Mouse (Mus musculus): Measurements from ENCODE around the gene Zfyve28. TPM values are rescaled to one million over a fixed set of nuclear protein-coding genes. Genes with fewer than 3 reads are reported as not detected.

The Zfyve28 gene
- polyA plus RNA-seq, 1 experiment from 2014 or later, result 0.72 TPM

GRCm38 (mm10) chr5:34165793-34166192 lies 122.5 kb downstream of the Zfyve28 start:
- Histone ChIP-seq H3K4me1 (ENCODE audit: control insufficient read depth, insufficient read depth, low read length) (peaks cover 12% of the 10 kb centered on the region), H3K4me2 (ENCODE audit: low read depth, low read length) (peak overlapping the region; percentile 18), H3K9me3 (replicated peaks; ENCODE audit: control insufficient read depth, low read length) (no peaks in the 10 kb centered on the region), H3K4me3 (ENCODE audit: low read length) (no peak overlapping the region), H3K27me3 (ENCODE audit: control insufficient read depth, insufficient read depth, low read length) (no peaks in the 10 kb centered on the region), H3K36me3 (ENCODE audit: control insufficient read depth, insufficient read depth) (peaks cover 3% of the 10 kb centered on the region; the same call in 1 of the 2 replicates), H3K9ac (ENCODE audit: low read length) (peak overlapping the region; percentile 38), H3K27ac (ENCODE audit: low read length) (no peak overlapping the region)
- WGBS, result 36% methylated on average over 4 of the region's 4 CpGs
- no peak for ATAC-seq (replicated peaks; ENCODE audit: extremely low read depth, insufficient read depth, low FRiP score)

- peaks cover 3% of the 10 kb centered on the region; the same call in 1 of the 2 replicates for H3K36me3 ChIP-seq (ENCODE audit: control insufficient read depth, insufficient read depth)
- H3K4me3 ChIP-seq (ENCODE audit: low read length), result no peak overlapping the region
- no peak for ATAC-seq (replicated peaks; ENCODE audit: extremely low read depth, insufficient read depth, low FRiP score)
These were observed 139.8 kb downstream of the Zfyve28 start for GRCm38 (mm10) chr5:34148476-34148875.

DNA sequence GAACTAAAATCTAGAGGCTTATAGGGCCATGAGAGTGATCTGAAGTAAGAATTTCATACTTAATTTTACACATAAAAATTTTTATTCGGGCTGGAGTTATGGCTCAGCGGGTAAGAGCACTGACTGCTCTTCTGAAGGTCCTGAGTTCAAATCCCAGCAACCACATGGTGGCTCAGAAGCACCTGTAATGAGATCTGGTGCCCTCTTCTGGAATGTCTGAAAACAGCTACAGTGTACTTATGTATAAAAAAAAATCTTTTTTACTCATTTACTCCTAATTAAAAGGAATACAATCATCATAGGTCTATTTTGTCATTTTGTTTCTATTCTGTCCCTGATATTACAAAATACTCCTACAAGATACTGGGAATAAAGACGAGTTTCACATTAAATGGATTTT lies 140.7 kb downstream of the Zfyve28 start:
- H3K9me3 ChIP-seq (replicated peaks; ENCODE audit: control insufficient read depth, low read length), result no peaks in the 10 kb centered on the region
- no peak for ATAC-seq (replicated peaks; ENCODE audit: extremely low read depth, insufficient read depth, low FRiP score)
- no peak overlapping the region for H3K9ac ChIP-seq (ENCODE audit: low read length)
- H3K36me3 ChIP-seq (ENCODE audit: control insufficient read depth, insufficient read depth), result no peaks in the 10 kb centered on the region
- no peak overlapping the region for H3K27ac ChIP-seq (ENCODE audit: low read length)
- H3K4me3 ChIP-seq (ENCODE audit: low read length), result no peak overlapping the region
- H3K27me3 ChIP-seq (ENCODE audit: control insufficient read depth, insufficient read depth, low read length), result no peaks in the 10 kb centered on the region
- H3K4me2 ChIP-seq (ENCODE audit: low read depth, low read length), result no peak overlapping the region
- 80% methylated on average over 3 of the region's 3 CpGs for WGBS
- H3K4me1 ChIP-seq (ENCODE audit: control insufficient read depth, insufficient read depth, low read length), result no peaks in the 10 kb centered on the region

More at GRCm38 (mm10) chr5:34148476-34148875, 139.8 kb downstream of the Zfyve28 start:
- H3K9me3 ChIP-seq (replicated peaks; ENCODE audit: control insufficient read depth, low read length), result no peaks in the 10 kb centered on the region
- H3K4me2 ChIP-seq (ENCODE audit: low read depth, low read length), result no peak overlapping the region
- H3K27me3 ChIP-seq (ENCODE audit: control insufficient read depth, insufficient read depth, low read length), result no peaks in the 10 kb centered on the region
- H3K27ac ChIP-seq (ENCODE audit: low read length), result no peak overlapping the region
- H3K9ac ChIP-seq (ENCODE audit: low read length), result no peak overlapping the region
- no peaks in the 10 kb centered on the region for H3K4me1 ChIP-seq (ENCODE audit: control insufficient read depth, insufficient read depth, low read length)

Other genes starting within 250 kb of the Zfyve28 start
- 0.22 and 0.55 TPM in 2 replicates for gene Poln, start 119.0 kb downstream of the Zfyve28 start, polyA plus RNA-seq (2015; fragmentation: Nextera tagmentation; extraction: Ambion mirVana)
- 22.3 and 28.4 TPM in 2 replicates for gene Haus3, start 118.9 kb downstream of the Zfyve28 start, polyA plus RNA-seq (2015; fragmentation: Nextera tagmentation; extraction: Ambion mirVana)
- 26.6 and 32.2 TPM in 2 replicates for gene Mxd4, start 100.7 kb downstream of the Zfyve28 start, polyA plus RNA-seq (2015; fragmentation: Nextera tagmentation; extraction: Ambion mirVana)
- gene Cfap99, start 151 bp upstream of the Zfyve28 start, polyA plus RNA-seq (2015; fragmentation: Nextera tagmentation; extraction: Ambion mirVana), result 0.08 TPM in 1 of 2 replicates, not detected in the other
- 111 and 115 TPM in 2 replicates for gene Rnf4, start 47.8 kb upstream of the Zfyve28 start, polyA plus RNA-seq (2015; fragmentation: Nextera tagmentation; extraction: Ambion mirVana)
- gene Fam193a, start 81.5 kb upstream of the Zfyve28 start, polyA plus RNA-seq (2015; fragmentation: Nextera tagmentation; extraction: Ambion mirVana), result 7.3 and 7.5 TPM in 2 replicates
- gene Tnip2, start 225.5 kb upstream of the Zfyve28 start, polyA plus RNA-seq (2015; fragmentation: Nextera tagmentation; extraction: Ambion mirVana), result 18.2 and 19.5 TPM in 2 replicates
- gene Sh3bp2, start 237.4 kb upstream of the Zfyve28 start, polyA plus RNA-seq (2015; fragmentation: Nextera tagmentation; extraction: Ambion mirVana), result 3.9 and 4.6 TPM in 2 replicates